Mouse (Mus musculus): ENCODE measurements at regions not wholly inside any gene's neighbourhood (a gene's known extent, or its start where the extent isn't known, plus 50 kb on each side); places are given as distances from the start of the nearest gene placed in this dataset.
"Not testable (repeated sequence)": the region's sequence is repeated elsewhere in the genome, so short reads cannot be mapped to it uniquely, and the experiment has no call there.

DNA sequence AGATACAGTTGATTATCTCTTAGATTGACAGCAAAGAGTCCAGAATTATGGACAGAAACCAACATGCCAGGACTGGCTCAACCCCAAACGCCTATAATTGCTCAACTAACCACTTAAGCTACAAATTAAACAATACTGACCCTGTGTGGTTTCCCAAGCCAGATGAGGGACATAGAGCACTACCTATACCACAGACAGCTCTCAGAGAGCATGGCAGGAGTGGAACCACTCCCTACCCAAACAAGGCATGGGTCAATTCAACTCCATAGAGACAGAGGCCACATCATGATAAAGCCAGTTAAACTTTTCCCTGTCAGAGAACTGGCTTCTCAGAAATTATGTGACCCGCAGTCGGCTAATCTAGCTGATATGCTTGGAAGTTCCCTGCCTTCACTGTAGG lies 490.7 kb upstream of the Tbl1xr1 start:
- H3K4me2 ChIP-seq (ENCODE audit: low read depth, low read length), result no peak overlapping the region
- no peak; the same call in 1 of the 2 replicates for ATAC-seq (ENCODE audit: insufficient read depth, low FRiP score)
- no peaks in the 10 kb centered on the region for H3K9me3 ChIP-seq (replicated peaks; ENCODE audit: control insufficient read depth, low read length)
- H3K4me3 ChIP-seq (replicated peaks; ENCODE audit: low read length), result no peak overlapping the region
- H3K27ac ChIP-seq (ENCODE audit: low read length), result no peak overlapping the region
- 66% methylated on average over 3 of the region's 3 CpGs for WGBS
- no peaks in the 10 kb centered on the region for H3K36me3 ChIP-seq (ENCODE audit: control insufficient read depth, insufficient read depth, low read length)
- H3K9ac ChIP-seq (ENCODE audit: low read length), result no peak overlapping the region
- H3K27me3 ChIP-seq (ENCODE audit: control insufficient read depth, insufficient read depth, low read length), result no peaks in the 10 kb centered on the region
- H3K4me1 ChIP-seq (ENCODE audit: control insufficient read depth, insufficient read depth, low read length), result no peaks in the 10 kb centered on the region

GRCm38 (mm10) chr3:21606846-21607245 lies 469.6 kb upstream of the Tbl1xr1 start:
- Histone ChIP-seq H3K4me2 (ENCODE audit: low read depth, low read length) (no peak overlapping the region), H3K27me3 (ENCODE audit: control insufficient read depth, insufficient read depth, low read length) (no peaks in the 10 kb centered on the region), H3K9ac (ENCODE audit: low read length) (no peak overlapping the region), H3K27ac (ENCODE audit: low read length) (no peak overlapping the region), H3K9me3 (replicated peaks; ENCODE audit: control insufficient read depth, low read length) (no peaks in the 10 kb centered on the region), H3K4me1 (ENCODE audit: control insufficient read depth, insufficient read depth, low read length) (no peaks in the 10 kb centered on the region), H3K4me3 (replicated peaks; ENCODE audit: low read length) (no peak overlapping the region), H3K36me3 (ENCODE audit: control insufficient read depth, insufficient read depth, low read length) (no peaks in the 10 kb centered on the region)
- ATAC-seq (ENCODE audit: insufficient read depth, low FRiP score), result no peak
- 98% methylated on average over 2 of the region's 2 CpGs for WGBS

DNA sequence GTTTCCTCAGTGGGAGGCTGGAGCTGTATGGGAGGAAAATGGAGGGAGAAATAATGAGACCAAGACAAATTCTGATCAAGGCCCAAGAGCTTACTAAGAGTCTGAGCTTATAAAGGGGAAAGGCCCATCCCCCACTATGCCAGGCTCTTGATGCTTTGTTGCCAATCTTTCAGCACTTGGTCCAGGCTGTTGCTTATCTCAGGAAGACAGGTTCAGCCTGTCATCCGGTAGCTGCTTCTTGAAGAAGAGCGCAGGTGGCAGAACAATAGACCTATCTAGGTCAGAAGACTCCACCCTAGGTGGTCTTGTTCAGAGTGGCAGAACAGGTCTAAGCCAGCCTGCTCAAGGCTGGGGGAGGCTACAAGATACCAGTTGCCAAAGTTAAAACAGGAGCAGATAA lies 466.2 kb upstream of the Tbl1xr1 start:
- no peaks in the 10 kb centered on the region for H3K9me3 ChIP-seq (replicated peaks; ENCODE audit: control insufficient read depth, low read length)
- H3K4me1 ChIP-seq (ENCODE audit: control insufficient read depth, insufficient read depth, low read length), result no peaks in the 10 kb centered on the region
- WGBS, result 83% methylated on average over 2 of the region's 2 CpGs
- H3K4me2 ChIP-seq (ENCODE audit: low read depth, low read length), result no peak overlapping the region
- no peak overlapping the region for H3K4me3 ChIP-seq (replicated peaks; ENCODE audit: low read length)
- H3K27me3 ChIP-seq (ENCODE audit: control insufficient read depth, insufficient read depth, low read length), result no peaks in the 10 kb centered on the region
- H3K27ac ChIP-seq (ENCODE audit: low read length), result no peak overlapping the region
- H3K36me3 ChIP-seq (ENCODE audit: control insufficient read depth, insufficient read depth, low read length), result no peaks in the 10 kb centered on the region
- ATAC-seq (ENCODE audit: insufficient read depth, low FRiP score), result no peak
- H3K9ac ChIP-seq (ENCODE audit: low read length), result no peak overlapping the region

GRCm38 (mm10) chr3:21621745-21622144 lies 454.7 kb upstream of the Tbl1xr1 start:
- no peaks in the 10 kb centered on the region for H3K36me3 ChIP-seq (ENCODE audit: control insufficient read depth, insufficient read depth, low read length)
- H3K27ac ChIP-seq (ENCODE audit: low read length), result no peak overlapping the region
- ATAC-seq (ENCODE audit: insufficient read depth, low FRiP score), result no peak
- 88% methylated on average over 2 of the region's 2 CpGs for WGBS
- H3K9me3 ChIP-seq (replicated peaks; ENCODE audit: control insufficient read depth, low read length), result no peaks in the 10 kb centered on the region
- H3K27me3 ChIP-seq (ENCODE audit: control insufficient read depth, insufficient read depth, low read length), result no peaks in the 10 kb centered on the region
- no peak overlapping the region for H3K4me2 ChIP-seq (ENCODE audit: low read depth, low read length)
- no peak overlapping the region for H3K9ac ChIP-seq (ENCODE audit: low read length)
- H3K4me1 ChIP-seq (ENCODE audit: control insufficient read depth, insufficient read depth, low read length), result 0 out of 2 replicates have a peak, but pooled peaks cover 6% of the 10 kb centered on the region
- no peak overlapping the region for H3K4me3 ChIP-seq (replicated peaks; ENCODE audit: low read length)

- WGBS, result 78% methylated on average over 2 of the region's 2 CpGs
- H3K27ac ChIP-seq (ENCODE audit: low read length), result no peak overlapping the region
- no peaks in the 10 kb centered on the region for H3K27me3 ChIP-seq (ENCODE audit: control insufficient read depth, insufficient read depth, low read length)
- no peak for ATAC-seq (ENCODE audit: insufficient read depth, low FRiP score)
- 0 out of 2 replicates have a peak, but pooled peaks cover 3% of the 10 kb centered on the region for H3K9me3 ChIP-seq (replicated peaks; ENCODE audit: control insufficient read depth, low read length)
- H3K4me1 ChIP-seq (ENCODE audit: control insufficient read depth, insufficient read depth, low read length), result 0 out of 2 replicates have a peak, but pooled peaks cover 6% of the 10 kb centered on the region
- H3K9ac ChIP-seq (ENCODE audit: low read length), result no peak overlapping the region
- H3K4me3 ChIP-seq (replicated peaks; ENCODE audit: low read length), result no peak overlapping the region
- H3K4me2 ChIP-seq (ENCODE audit: low read depth, low read length), result no peak overlapping the region
- H3K36me3 ChIP-seq (ENCODE audit: control insufficient read depth, insufficient read depth, low read length), result no peaks in the 10 kb centered on the region
These were observed 451.4 kb upstream of the Tbl1xr1 start for GRCm38 (mm10) chr3:21625039-21625438.

DNA sequence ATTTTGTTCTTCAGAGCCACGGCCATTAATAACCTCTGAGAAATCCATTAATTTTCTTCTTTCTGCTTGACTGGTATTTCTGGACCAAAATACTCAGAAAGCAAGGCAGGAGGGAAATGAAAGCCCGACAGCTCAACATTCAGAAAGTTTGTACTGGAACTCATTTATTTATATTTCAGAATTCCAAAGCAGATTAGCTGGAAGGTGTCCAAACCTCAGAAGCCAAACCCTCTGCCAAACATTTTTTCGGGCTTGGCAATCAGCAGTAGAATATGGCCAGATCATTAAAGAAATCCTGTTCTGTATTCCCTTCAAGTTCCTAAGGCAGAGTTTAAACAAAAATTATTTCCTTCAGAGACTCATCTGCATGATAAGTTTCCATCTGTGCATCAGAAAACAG lies 450.4 kb upstream of the Tbl1xr1 start:
- H3K36me3 ChIP-seq (ENCODE audit: control insufficient read depth, insufficient read depth, low read length), result no peaks in the 10 kb centered on the region
- ATAC-seq (ENCODE audit: insufficient read depth, low FRiP score), result no peak
- no peaks in the 10 kb centered on the region for H3K27me3 ChIP-seq (ENCODE audit: control insufficient read depth, insufficient read depth, low read length)
- H3K4me1 ChIP-seq (ENCODE audit: control insufficient read depth, insufficient read depth, low read length), result 0 out of 2 replicates have a peak, but pooled peaks cover 6% of the 10 kb centered on the region
- no peak overlapping the region for H3K4me2 ChIP-seq (ENCODE audit: low read depth, low read length)
- no peak overlapping the region for H3K9ac ChIP-seq (ENCODE audit: low read length)
- no peak overlapping the region for H3K4me3 ChIP-seq (replicated peaks; ENCODE audit: low read length)
- 7% methylated on average over 3 of the region's 3 CpGs for WGBS
- 0 out of 2 replicates have a peak, but pooled peaks cover 3% of the 10 kb centered on the region for H3K9me3 ChIP-seq (replicated peaks; ENCODE audit: control insufficient read depth, low read length)
- peak overlapping the region; percentile 70 for H3K27ac ChIP-seq (ENCODE audit: low read length)

GRCm38 (mm10) chr3:21627048-21627447 lies 449.4 kb upstream of the Tbl1xr1 start:
- H3K4me3 ChIP-seq (replicated peaks; ENCODE audit: low read length); H3K27ac ChIP-seq (ENCODE audit: low read length): not testable (repeated sequence)
- 93% methylated on average over 2 of the region's 2 CpGs for WGBS

DNA sequence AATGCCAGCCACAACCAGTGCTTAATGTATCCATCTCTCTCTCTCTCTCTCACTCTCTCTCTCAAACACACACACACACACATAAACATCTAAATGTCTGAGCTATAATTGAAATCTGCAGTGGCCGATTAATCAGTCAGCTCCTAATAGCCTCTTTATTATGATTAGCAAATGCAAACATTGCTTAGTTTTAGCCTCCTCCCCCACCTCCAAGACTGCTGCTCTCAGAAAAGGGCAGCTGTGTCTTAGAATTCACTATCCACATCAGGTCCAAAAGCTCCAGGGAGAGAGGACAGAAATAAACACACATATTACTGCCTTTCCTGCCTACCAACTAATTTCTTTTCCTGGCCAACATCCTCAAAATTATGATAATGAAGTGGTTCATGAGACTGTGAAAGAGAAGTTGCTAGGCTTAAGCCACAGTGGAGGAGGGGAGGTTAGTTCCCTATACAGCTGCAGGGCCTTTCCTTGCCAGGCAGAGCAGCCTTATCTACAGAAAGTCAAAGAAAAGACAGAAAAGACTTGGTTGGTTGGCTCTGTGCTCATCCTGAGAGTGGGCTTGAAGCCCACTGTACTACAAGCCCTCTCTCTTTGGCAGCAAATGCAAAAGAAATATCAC lies 442.7 kb upstream of the Tbl1xr1 start:
- no peaks in the 10 kb centered on the region for H3K27me3 ChIP-seq (ENCODE audit: control insufficient read depth, insufficient read depth, low read length)
- H3K9ac ChIP-seq (ENCODE audit: low read length), result no peak overlapping the region
- no peak overlapping the region for H3K4me3 ChIP-seq (replicated peaks; ENCODE audit: low read length)
- no peaks in the 10 kb centered on the region for H3K36me3 ChIP-seq (ENCODE audit: control insufficient read depth, insufficient read depth, low read length)
- WGBS, result 17% methylated on average over 1 of the region's 1 CpGs
- H3K27ac ChIP-seq (ENCODE audit: low read length), result peak overlapping the region; percentile 88
- peaks cover 7% of the 10 kb centered on the region; the same call in 1 of the 2 replicates for H3K4me1 ChIP-seq (ENCODE audit: control insufficient read depth, insufficient read depth, low read length)
- ATAC-seq (ENCODE audit: insufficient read depth, low FRiP score), result peak; percentile 82
- no peaks in the 10 kb centered on the region for H3K9me3 ChIP-seq (replicated peaks; ENCODE audit: control insufficient read depth, low read length)
- no peak overlapping the region for H3K4me2 ChIP-seq (ENCODE audit: low read depth, low read length)

More at GRCm38 (mm10) chr3:21627048-21627447, 449.4 kb upstream of the Tbl1xr1 start:
- H3K4me2 ChIP-seq (ENCODE audit: low read depth, low read length); H3K27me3 ChIP-seq (ENCODE audit: control insufficient read depth, insufficient read depth, low read length); H3K36me3 ChIP-seq (ENCODE audit: control insufficient read depth, insufficient read depth, low read length); ATAC-seq (ENCODE audit: insufficient read depth, low FRiP score); H3K9me3 ChIP-seq (replicated peaks; ENCODE audit: control insufficient read depth, low read length); H3K4me1 ChIP-seq (ENCODE audit: control insufficient read depth, insufficient read depth, low read length); H3K9ac ChIP-seq (ENCODE audit: low read length): not testable (repeated sequence)

GRCm38 (mm10) chr3:21634675-21635204 lies 441.7 kb upstream of the Tbl1xr1 start:
- 62% methylated on average over 4 of the region's 4 CpGs for WGBS
- ATAC-seq (ENCODE audit: insufficient read depth, low FRiP score), result no peak
- no peaks in the 10 kb centered on the region for H3K9me3 ChIP-seq (replicated peaks; ENCODE audit: control insufficient read depth, low read length)
- H3K36me3 ChIP-seq (ENCODE audit: control insufficient read depth, insufficient read depth, low read length), result no peaks in the 10 kb centered on the region
- H3K27ac ChIP-seq (ENCODE audit: low read length), result peak overlapping the region; percentile 69
- no peaks in the 10 kb centered on the region for H3K27me3 ChIP-seq (ENCODE audit: control insufficient read depth, insufficient read depth, low read length)
- no peak overlapping the region for H3K4me3 ChIP-seq (replicated peaks; ENCODE audit: low read length)
- no peak overlapping the region for H3K9ac ChIP-seq (ENCODE audit: low read length)
- no peak overlapping the region for H3K4me2 ChIP-seq (ENCODE audit: low read depth, low read length)
- H3K4me1 ChIP-seq (ENCODE audit: control insufficient read depth, insufficient read depth, low read length), result peaks cover 7% of the 10 kb centered on the region; the same call in 1 of the 2 replicates

Measured in stomach, embryonic 16.5 days (tissue).